Mouse (Mus musculus) lung, adult 2 months (tissue): ENCODE measurements around the gene Klhl12. TPM values are rescaled to one million over a fixed set of nuclear protein-coding genes. Genes with fewer than 3 reads are reported as not detected.
"Not testable (repeated sequence)": the region's sequence is repeated elsewhere in the genome, so short reads cannot be mapped to it uniquely, and the experiment has no call there.

Experiments
- DNase-seq: peaks from one replicate; pipeline ENCODE4 v3.0.0; 2022
- H3K4me1 ChIP-seq: fragments of 200-500 bp; 2 replicates; pipeline ENCODE4 v1.6.1; 2011; ENCODE audit warnings: low read length; ENCODE audit not compliant: control insufficient read depth, insufficient read depth
- H3K4me3 ChIP-seq: fragments of 200-500 bp; replicated peaks from 2 replicates; pipeline ENCODE3; 2011; ENCODE audit warnings: low read depth, mild to moderate bottlenecking, control low read depth, low read length; ENCODE audit errors: extremely low read depth
- CTCF ChIP-seq: fragments of 200-500 bp; IDR thresholded peaks from 2 replicates; pipeline ENCODE4 v1.5.1; 2011; ENCODE audit warnings: mild to moderate bottlenecking, low read length, control low read depth; ENCODE audit not compliant: insufficient read depth
- POLR2A ChIP-seq: fragments of 200-500 bp; IDR thresholded peaks from 2 replicates; pipeline ENCODE4 v1.6.1; 2011; ENCODE audit warnings: low read depth, mild to moderate bottlenecking, control low read depth, low read length, borderline replicate concordance; ENCODE audit errors: extremely low read depth
- WGBS: fragments of 180-500 bp; shearing (Covaris S2); methylation state at CpG from one replicate; pipeline ENCODE4 v1.1.7; 2018; 5-methylcytosine and 5-hydroxymethylcytosine counted together
- polyA plus RNA-seq: library from polyadenylated mRNA; depleted of rRNA; stranded (reverse); fragments of >200 nt; gene quantifications from 2 replicates; pipeline ENCODE4 v1.2.3, GENCODE M21; 2012

Klhl12 gene
- polyA plus RNA-seq, 1 experiment: 8.5 TPM

DNA sequence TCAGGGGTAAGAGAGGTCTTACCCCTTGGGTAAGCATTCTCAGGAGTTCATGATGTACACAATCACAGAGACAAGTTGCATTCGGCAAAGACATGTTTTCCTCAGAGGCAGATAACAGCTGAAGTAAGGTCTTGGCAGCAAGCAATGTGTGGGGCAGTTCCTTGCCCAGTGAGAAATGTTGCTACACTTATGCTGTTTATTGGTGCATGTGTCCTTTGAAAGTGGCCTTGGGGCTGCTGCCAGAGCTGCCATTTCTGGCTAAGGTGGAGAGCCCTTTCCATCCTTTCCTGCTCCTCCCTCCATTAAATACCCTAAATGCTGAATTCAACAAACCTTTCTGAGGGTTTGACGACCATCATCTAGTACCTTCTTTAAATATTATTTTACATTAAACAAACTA, 9.9 kb upstream of the Klhl12 start:
- Histone ChIP-seq H3K4me3 (no peak overlapping the region), H3K4me1 (no peaks in the 10 kb centered on the region)
- DNase-seq: no peak
- WGBS: 72% methylated on average over 2 of the region's 2 CpGs
- no peak for TF ChIP-seq CTCF
- TF ChIP-seq POLR2A: no peak

DNA sequence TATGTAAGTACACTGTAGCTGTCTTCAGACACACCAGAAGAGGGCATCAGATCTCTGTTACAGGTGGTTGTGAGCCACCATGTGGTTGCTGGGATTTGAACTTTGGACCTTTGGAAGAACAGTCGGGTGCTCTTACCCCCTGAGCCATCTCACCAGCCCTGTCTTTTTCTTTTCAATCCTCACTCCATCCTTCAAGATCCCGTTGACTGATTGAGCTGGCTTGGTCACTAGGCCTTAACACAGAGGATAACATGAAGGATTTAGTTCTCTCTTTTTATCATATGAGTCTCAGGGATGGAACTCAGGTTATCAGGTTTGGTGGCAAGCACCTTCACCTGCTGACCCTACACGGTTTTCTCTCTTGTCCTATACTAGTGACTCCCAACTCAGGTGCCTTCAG, 6.8 kb upstream of the Klhl12 start:
- not testable (repeated sequence) for H3K4me1 ChIP-seq, DNase-seq, H3K4me3 ChIP-seq
- WGBS: 58% methylated on average over 3 of the region's 3 CpGs

DNA sequence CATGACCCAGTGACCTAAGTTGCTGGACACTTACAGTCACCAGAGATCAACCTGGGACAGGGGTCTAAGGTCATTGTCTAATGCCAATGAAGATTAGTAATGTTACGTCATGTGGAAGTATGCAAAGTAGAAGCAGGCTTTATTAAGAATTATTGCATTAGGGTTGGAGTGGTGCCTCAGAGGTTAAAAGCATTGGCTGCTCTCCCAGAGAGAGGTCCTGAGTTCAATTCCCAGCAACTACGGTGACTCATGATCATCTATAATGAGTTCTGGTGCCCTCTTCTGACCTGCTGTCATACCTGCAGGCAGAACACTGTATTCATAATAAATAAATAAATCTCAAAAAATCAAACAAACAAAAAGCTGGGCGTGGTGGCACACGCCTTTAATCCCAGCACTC, 5.1 kb upstream of the Klhl12 start:
- DNase-seq: no peak
- WGBS: 78% methylated on average over 4 of the region's 4 CpGs
- TF ChIP-seq POLR2A (no peak), CTCF (no peak)
- Histone ChIP-seq H3K4me1 (peaks cover 4% of the 10 kb centered on the region; the same call in 1 of the 2 replicates), H3K4me3 (no peak overlapping the region)

DNA sequence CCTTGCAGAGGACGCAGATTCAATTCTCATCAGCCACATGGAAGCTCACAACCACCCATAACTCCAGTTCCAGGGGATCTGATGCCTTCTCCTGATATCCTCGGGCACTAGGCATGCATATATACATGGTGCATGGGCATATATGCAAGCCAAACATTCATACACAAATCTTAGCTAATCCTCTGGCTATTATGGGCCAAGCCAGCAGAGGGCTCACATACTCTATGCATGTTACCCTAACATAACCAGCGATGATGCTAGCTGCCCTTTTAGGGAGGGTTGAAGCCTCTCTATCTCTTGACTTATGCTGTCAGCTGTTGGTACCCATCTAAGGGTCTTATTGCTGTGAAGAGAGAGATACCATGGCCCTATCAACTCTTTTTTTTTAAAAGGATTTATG, 4.3 kb upstream of the Klhl12 start:
- DNase-seq: peak; percentile 37
- no peak overlapping the region for H3K4me3 ChIP-seq
- TF ChIP-seq POLR2A (no peak), CTCF (0 out of 2 replicates have a peak, but pooled peaks have one; percentile 25)
- 29% methylated on average over 3 of the region's 3 CpGs for WGBS
- H3K4me1 ChIP-seq: peaks cover 7% of the 10 kb centered on the region

DNA sequence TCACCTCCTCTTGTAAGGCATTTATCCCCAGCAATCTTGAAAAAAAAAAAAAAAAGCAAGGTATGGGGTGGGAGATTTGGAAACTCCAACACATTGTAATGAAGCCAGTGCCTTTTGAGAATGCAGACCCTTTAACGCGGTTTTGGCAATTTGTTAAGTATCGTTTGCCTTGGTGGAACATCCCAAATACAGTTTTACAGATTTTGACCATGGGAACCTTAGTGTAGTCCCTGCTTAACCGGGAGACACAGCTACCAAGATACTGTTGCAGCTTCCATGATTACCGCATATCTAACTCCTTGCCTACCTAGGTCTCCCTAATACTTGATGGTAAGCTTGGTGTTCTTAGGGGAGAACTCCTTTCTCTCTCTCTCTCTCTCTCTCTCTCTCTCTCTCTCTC, 729 bp downstream of the Klhl12 start:
- peaks cover 9% of the 10 kb centered on the region for H3K4me1 ChIP-seq
- TF ChIP-seq CTCF: no peak
- TF ChIP-seq POLR2A: no peak
- no peak for DNase-seq
- WGBS: 20% methylated on average over 5 of the region's 5 CpGs
- H3K4me3 ChIP-seq: peak overlapping the region; percentile 95

DNA sequence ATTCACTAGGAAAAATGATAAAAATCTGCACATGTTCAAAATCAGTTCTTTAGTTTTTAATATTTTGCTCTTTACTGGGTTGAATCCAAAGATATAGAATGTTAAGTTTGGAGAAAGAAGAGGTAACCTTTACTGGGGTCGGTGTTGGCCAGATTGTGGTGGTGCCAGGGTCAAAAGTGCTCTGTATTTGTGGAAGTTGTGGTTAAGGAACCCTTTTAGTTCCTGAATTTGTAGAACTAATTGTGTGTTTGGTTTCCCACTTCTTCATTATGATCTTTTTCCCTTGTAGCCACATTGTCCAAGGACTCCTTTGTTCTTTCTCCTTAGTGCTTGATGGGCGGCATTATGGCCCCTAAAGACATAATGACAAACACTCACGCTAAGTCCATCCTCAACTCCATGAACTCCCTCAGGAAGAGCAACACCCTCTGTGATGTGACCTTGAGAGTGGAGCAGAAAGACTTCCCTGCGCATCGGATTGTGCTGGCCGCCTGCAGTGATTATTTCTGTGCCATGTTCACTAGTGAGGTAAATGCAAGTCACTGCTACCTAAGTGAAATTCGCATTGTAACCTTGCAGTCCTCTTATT, 2.9 kb downstream of the Klhl12 start:
- WGBS: 89% methylated on average over 7 of the region's 7 CpGs
- DNase-seq: no peak
- TF ChIP-seq POLR2A (no peak), CTCF (no peak)
- H3K4me3 ChIP-seq: no peak overlapping the region
- H3K4me1 ChIP-seq: peaks cover 9% of the 10 kb centered on the region

DNA sequence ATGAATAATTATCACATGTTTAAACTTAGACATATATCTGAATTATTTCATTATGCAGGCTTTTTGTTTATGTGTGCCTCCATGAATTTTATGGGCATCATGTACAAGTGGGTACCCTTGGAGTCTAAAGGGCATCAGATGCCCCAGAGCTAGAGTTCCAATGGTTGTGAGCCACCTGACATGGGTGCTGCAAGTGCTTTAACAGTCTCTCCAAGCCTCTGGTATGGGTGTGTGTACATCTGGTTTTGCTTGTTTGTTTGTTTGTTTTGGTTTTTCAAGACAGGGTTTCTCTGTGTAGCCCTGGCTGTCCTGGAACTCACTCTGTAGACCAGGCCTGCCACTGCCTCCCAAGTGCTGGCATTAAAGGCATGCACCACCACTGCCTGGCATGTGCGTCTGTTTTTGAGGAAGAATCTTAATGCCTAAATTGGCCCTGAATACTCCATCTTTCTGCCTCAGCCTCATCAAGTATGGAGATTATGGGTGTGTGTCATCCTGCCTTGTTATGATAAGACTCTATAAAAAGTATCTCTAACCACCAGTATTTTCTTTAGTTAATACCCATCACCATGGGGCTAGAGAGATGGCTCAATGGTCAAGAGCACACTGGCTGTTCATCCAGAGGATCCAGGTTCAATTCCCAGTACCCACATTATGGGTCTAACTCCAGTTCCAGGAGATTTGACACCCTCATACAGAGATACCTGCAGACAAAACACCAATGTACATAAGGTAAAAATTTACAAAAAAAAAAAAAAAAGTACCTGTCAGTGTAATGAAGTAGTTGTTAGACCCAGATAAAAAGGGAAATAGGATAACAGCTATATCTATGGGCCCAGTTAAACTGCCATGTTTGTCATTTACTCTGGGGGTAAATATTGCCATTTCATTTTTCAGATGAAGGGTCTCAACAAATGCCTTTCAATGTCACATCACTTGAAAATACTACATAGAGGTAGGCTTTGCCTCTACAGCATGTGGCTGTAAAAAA, 5.3 kb downstream of the Klhl12 start:
- TF ChIP-seq POLR2A: no peak
- no peak for TF ChIP-seq CTCF
- Histone ChIP-seq H3K4me1 (peaks cover 5% of the 10 kb centered on the region), H3K4me3 (no peak overlapping the region)
- WGBS: 97% methylated on average over 1 of the region's 1 CpGs
- no peak for DNase-seq

DNA sequence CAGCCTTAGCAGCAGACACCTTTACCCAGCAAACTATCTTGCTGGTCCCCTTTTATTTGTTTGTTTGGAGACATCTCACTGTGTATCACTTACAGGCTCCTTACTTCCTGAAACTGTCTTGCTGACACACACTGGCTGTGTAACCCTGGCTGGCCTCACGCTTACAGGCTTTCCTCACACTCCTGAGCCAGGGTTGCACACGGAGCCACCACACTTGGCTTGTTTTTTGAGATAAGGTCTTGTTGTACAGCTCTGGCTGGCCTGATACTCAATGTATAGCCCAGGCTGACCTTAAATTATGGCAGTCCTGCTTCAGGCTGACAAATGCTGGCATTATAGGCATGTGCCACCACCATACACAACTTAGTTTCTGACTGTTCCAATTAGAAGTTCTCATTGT, 29.3 kb downstream of the Klhl12 start:
- TF ChIP-seq POLR2A (no peak), CTCF (no peak)
- Histone ChIP-seq H3K4me1 (no peaks in the 10 kb centered on the region), H3K4me3 (no peak overlapping the region)
- no peak for DNase-seq
- 91% methylated on average over 2 of the region's 2 CpGs for WGBS

DNA sequence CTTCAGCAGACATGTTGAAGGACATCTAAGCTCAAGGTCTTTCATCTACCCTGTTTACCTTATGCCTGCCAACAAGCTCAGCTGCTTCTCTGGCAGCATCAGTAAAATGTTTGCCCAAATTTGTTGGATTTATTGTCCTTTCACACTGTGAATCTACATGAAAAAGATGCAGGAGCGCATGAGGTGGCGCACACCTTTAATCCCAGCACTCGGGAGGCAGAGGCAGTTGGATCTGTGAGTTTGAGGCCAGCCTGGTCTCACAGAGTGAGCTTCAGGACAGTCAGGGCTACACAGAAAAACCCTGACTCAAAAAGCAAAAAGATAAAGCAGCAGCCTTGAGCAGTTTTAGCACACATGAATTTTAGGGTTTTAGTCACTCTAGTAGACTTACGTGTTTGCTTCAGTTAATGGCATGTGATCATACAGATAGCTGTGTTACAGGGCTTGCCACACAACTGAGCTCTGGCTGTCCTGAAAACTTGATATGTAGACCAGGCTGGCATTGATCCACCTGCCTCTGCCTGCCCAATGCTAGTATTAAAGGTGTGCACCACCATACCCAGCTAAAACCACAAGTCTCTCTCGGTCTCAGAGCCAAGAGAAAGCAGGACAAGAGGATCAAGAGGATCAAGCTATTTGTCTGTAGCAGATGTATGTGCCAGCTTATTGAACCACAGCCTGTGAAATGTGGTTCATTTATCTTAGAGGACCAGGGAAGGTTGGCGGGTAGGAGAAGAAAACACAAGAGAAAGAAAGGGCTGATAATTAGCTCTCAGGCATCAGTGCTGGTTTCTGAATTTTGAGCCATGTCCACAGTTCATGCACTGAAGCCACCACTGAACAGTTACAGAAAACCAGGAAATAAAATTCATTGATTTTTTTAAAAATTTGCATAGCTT, 35.8 kb downstream of the Klhl12 start:
- Histone ChIP-seq H3K4me3 (no peak overlapping the region), H3K4me1 (peaks cover 4% of the 10 kb centered on the region)
- no peak for DNase-seq
- WGBS: 91% methylated on average over 6 of the region's 6 CpGs
- TF ChIP-seq CTCF (no peak), POLR2A (no peak)

DNA sequence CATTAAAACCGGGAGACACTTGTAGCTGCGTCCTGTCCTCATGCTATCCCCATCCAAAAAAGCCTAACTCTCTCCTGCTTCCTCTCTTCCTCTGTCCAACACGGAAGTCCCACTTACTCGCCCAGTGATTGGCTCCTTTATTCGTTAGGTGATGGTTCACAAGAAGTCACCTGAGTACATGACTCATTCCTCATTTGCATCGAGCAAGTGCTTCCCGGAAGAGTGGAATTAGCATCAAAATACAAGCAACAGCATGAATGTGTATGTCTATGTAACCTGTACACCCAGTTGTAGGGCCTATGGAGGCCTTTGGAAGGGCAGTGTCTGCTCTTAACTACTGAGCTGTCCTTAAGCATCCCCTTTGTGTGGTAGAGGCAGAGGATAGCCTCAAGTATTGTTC, 36.9 kb downstream of the Klhl12 start:
- WGBS: 75% methylated on average over 7 of the region's 7 CpGs
- peaks cover 5% of the 10 kb centered on the region for H3K4me1 ChIP-seq
- no peak for DNase-seq
- TF ChIP-seq POLR2A: no peak
- no peak for TF ChIP-seq CTCF
- no peak overlapping the region for H3K4me3 ChIP-seq
